Mouse (Mus musculus): ENCODE measurements at regions not wholly inside any gene's neighbourhood (a gene's known extent, or its start where the extent isn't known, plus 50 kb on each side); places are given as distances from the start of the nearest gene placed in this dataset.

DNA sequence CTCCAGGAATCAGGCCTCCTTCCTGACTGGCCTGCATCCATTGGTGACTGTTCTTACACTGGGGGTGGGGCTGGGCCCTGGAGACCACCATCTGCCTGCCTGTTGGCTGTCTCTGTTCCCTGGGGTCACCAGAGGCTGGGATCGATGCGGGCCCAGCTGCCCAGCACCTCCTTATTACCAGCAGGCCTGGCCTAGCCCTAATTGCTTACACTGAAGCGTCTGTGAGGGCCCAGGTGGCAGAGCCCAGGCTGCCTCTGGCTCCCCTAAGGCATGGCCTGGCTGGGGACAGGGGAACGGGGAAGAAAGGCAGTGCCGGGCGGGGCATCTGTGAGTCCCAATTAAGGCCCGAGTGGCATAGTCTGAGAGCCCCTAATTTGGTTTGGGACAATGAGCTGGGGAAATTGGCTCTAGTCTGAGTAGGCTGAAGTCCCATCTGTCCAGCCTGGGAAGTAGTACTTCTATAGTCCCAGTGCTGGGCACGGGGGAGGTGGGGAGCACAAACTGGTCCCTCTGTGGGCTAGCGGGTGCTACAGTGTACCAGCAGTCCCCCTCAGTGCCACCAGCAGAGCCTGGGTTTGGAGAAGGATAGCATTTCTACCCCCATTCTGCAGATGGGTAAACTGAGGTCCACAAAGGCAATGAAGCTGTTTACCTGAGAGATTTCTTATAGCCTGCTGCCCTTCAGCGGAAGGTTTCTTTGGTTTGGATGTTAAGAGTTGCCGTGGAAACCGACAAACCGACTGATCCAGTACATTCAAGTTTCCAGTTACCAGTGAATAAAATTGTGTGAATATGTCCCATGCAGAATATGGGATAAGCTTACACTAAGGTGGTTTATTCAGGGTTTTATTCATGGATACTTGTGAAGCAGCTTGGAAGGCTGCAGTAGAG is 121.6 kb downstream of the Mn1 start:
- 0 out of 2 replicates have a peak, but pooled peaks have one; percentile 10 for ATAC-seq
- Histone ChIP-seq H3K4me1 (ENCODE audit: control insufficient read depth, insufficient read depth, low read length) (no peaks in the 10 kb centered on the region; the same call in 1 of the 2 replicates), H3K27me3 (replicated peaks; ENCODE audit: control insufficient read depth, insufficient read depth, low read length) (no peaks in the 10 kb centered on the region), H3K9ac (ENCODE audit: low read depth, low read length) (no peak overlapping the region), H3K4me2 (ENCODE audit: low read depth, low read length) (no peak overlapping the region), H3K9me3 (ENCODE audit: control insufficient read depth, low read length) (no peaks in the 10 kb centered on the region), H3K27ac (ENCODE audit: low read length) (no peak overlapping the region), H3K4me3 (ENCODE audit: low read length) (no peak overlapping the region), H3K36me3 (ENCODE audit: control insufficient read depth, insufficient read depth, low read length) (no peaks in the 10 kb centered on the region)
- 72% methylated on average over 13 of the region's 13 CpGs for WGBS

DNA sequence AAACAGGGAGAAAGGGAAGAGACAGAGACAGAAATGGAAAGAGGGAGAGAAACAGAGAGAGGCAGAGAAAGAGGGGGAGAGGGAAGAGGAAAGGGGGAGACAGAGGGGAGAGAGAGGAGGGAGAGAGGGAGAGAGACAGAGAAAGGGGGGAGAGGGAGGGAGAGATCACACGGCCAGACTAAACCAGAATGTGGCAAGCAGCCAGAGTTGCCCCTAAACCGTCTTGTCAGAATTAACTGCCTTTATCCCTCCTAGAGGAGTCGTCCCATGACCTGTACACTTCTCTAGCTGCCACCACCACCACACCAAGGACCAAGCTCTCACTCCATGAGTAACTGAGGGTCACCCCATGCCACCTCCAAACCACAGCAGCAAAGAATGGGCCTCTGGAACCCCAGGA is 123.3 kb downstream of the Mn1 start:
- no peak overlapping the region for H3K27ac ChIP-seq (ENCODE audit: low read length)
- H3K9ac ChIP-seq (ENCODE audit: low read depth, low read length), result no peak overlapping the region
- no peaks in the 10 kb centered on the region for H3K9me3 ChIP-seq (ENCODE audit: control insufficient read depth, low read length)
- H3K4me1 ChIP-seq (ENCODE audit: control insufficient read depth, insufficient read depth, low read length), result no peaks in the 10 kb centered on the region; the same call in 1 of the 2 replicates
- H3K27me3 ChIP-seq (replicated peaks; ENCODE audit: control insufficient read depth, insufficient read depth, low read length), result no peaks in the 10 kb centered on the region
- no peak overlapping the region for H3K4me2 ChIP-seq (ENCODE audit: low read depth, low read length)
- H3K36me3 ChIP-seq (ENCODE audit: control insufficient read depth, insufficient read depth, low read length), result no peaks in the 10 kb centered on the region
- ATAC-seq, result no peak
- H3K4me3 ChIP-seq (ENCODE audit: low read length), result no peak overlapping the region
- 13% methylated on average over 3 of the region's 3 CpGs for WGBS

DNA sequence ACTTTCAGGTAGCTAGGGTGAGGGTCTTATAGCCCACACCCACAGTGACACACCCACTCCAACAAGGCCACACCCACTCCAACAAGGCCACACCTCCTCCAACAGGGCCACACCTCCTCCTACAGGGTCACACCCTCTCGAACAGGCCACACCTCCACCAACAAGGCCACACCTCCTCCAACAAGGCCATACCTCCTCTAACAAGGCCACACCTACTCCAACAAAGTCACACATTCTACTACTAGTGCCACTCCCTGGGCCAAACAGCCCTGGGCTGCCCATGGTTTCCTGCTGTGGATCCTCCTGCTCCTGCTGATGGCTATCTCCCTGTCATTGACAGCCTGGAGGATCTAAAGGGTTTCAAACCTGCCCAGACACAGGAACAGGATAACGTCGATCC is 124.9 kb downstream of the Mn1 start:
- WGBS, result 78% methylated on average over 3 of the region's 3 CpGs
- ATAC-seq, result 0 out of 2 replicates have a peak, but pooled peaks have one; percentile 46
- no peaks in the 10 kb centered on the region; the same call in 1 of the 2 replicates for H3K4me1 ChIP-seq (ENCODE audit: control insufficient read depth, insufficient read depth, low read length)
- H3K9ac ChIP-seq (ENCODE audit: low read depth, low read length), result no peak overlapping the region
- H3K27ac ChIP-seq (ENCODE audit: low read length), result no peak overlapping the region
- no peaks in the 10 kb centered on the region for H3K36me3 ChIP-seq (ENCODE audit: control insufficient read depth, insufficient read depth, low read length)
- no peaks in the 10 kb centered on the region for H3K27me3 ChIP-seq (replicated peaks; ENCODE audit: control insufficient read depth, insufficient read depth, low read length)
- H3K9me3 ChIP-seq (ENCODE audit: control insufficient read depth, low read length), result no peaks in the 10 kb centered on the region
- no peak overlapping the region for H3K4me2 ChIP-seq (ENCODE audit: low read depth, low read length)
- no peak overlapping the region for H3K4me3 ChIP-seq (ENCODE audit: low read length)

DNA sequence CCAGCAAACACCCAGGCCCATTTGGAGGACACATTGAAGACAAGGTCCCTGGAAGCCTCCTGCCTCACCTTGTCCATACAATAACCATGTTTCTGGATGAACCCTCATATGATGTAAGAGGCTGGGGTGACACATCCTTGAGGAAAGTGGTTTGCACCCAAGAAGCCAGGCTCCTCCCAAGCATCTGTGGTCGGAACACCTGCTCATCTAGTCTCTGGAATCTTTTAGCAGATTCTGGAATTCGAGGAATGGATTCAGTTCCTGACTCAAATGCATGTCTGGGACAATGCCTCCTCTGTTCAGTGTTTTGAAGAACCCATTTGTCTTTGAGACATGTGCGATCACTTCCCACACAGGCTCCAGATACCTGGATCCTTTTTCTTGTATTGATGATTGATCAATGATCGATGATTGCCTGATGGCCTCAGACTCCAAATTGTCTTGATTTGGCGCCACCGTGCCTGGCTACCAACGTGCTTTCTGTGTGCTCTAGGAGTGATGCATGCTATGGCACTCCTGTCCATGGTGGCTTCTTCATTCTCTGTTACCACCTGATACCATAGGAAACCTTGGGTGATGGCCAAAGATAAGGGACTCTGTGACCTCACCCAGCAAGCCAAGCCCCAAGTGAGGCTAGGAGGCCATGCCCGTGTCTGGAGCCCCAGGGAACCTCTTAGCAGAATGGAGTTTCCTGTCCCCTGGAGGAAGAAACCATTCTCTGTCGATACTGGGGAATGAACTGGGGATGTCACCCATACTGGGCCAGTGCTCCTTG is 126.7 kb downstream of the Mn1 start:
- Histone ChIP-seq H3K4me3 (ENCODE audit: low read length) (no peak overlapping the region), H3K27me3 (replicated peaks; ENCODE audit: control insufficient read depth, insufficient read depth, low read length) (no peaks in the 10 kb centered on the region), H3K27ac (ENCODE audit: low read length) (no peak overlapping the region), H3K4me2 (ENCODE audit: low read depth, low read length) (no peak overlapping the region), H3K36me3 (ENCODE audit: control insufficient read depth, insufficient read depth, low read length) (no peaks in the 10 kb centered on the region), H3K9me3 (ENCODE audit: control insufficient read depth, low read length) (no peaks in the 10 kb centered on the region), H3K9ac (ENCODE audit: low read depth, low read length) (no peak overlapping the region), H3K4me1 (ENCODE audit: control insufficient read depth, insufficient read depth, low read length) (no peaks in the 10 kb centered on the region; the same call in 1 of the 2 replicates)
- no peak for ATAC-seq
- WGBS, result 78% methylated on average over 9 of the region's 9 CpGs

DNA sequence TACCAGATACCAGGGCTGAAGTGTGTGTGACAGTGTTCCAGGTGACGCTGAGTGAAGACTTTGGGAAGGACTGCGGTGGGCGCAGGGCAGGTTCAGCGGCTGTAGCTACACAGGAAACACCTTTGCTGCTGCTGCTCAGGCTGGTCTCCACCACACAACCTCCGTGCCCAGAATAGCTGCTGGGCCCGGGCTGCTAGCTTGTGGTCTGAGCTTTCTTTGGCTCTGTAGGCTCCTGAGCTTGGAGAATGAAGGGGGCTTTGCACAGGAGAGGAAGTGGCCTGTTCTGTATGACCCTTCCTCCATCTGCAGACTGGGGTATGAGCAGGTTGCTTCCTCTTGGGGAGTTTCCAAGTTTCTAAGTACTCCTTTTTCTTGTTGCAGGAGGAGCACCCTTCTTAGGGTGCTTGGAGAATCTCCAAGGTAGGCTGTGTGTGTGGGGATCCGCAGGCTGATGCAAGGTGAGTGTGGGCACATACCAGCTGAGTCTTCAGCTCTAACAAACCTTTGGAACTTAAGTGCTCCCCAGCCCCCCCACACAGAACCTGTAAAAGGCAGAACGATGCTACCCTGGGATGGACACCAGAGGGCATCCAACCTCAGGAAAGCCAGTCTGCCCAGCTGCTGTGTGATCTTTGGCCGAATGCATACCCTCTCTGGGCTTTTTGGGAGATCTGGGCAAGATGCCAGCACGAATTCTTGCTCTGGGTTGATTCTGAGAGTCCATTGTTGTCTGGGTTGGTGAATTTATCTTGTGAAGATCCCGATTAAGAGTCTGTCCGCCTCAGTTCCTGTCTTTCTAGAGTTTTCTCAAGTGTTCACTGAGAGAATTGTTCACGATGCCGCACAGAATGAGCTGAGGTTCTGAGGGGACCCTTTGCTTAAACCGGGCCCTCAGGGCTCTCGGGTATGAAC is 136.6 kb downstream of the Mn1 start:
- no peaks in the 10 kb centered on the region for H3K9me3 ChIP-seq (ENCODE audit: control insufficient read depth, low read length)
- no peak overlapping the region for H3K4me2 ChIP-seq (ENCODE audit: low read depth, low read length)
- no peaks in the 10 kb centered on the region for H3K27me3 ChIP-seq (replicated peaks; ENCODE audit: control insufficient read depth, insufficient read depth, low read length)
- peaks cover 14% of the 10 kb centered on the region for H3K4me1 ChIP-seq (ENCODE audit: control insufficient read depth, insufficient read depth, low read length)
- no peaks in the 10 kb centered on the region for H3K36me3 ChIP-seq (ENCODE audit: control insufficient read depth, insufficient read depth, low read length)
- no peak overlapping the region for H3K4me3 ChIP-seq (ENCODE audit: low read length)
- no peak overlapping the region for H3K9ac ChIP-seq (ENCODE audit: low read depth, low read length)
- WGBS, result 72% methylated on average over 16 of the region's 16 CpGs
- ATAC-seq, result no peak
- H3K27ac ChIP-seq (ENCODE audit: low read length), result no peak overlapping the region

DNA sequence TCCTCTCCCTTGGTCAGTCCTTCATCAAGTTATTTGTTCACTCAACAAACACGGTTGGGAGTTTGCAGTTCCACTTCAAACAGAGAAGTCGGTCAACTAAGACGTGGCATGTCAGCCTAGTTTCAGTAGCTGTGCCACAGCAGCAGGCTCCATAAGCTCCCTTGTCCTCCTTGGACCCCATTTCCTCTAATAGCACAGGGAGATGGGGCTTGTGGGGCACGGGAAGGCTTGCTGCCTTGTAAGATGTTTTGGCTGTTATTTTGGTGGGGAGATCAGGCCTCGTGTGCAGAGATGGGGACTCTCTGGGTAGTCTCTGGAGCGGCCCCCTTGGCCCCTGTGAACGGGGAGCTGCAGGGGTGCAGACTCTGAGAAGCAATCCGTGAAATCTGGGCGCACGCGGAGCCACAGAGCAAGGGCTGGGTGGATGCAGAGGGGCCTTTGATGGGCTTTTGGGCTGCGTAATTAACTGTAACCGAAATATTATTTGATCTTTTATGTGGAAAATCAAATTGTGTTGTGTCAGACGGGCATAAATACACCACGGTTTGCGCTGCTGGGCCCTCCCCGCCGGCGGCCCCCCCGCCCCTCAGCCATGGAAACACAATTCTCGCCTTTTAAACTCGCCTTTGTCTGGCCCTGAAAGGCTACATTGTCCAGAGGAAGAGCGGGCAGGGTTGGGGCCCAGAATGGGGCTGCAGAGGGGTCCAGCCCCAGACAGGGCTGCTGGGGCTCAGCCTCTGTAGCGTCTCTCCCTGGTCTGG is 137.6 kb downstream of the Mn1 start:
- no peak overlapping the region for H3K4me3 ChIP-seq (ENCODE audit: low read length)
- no peaks in the 10 kb centered on the region for H3K36me3 ChIP-seq (ENCODE audit: control insufficient read depth, insufficient read depth, low read length)
- 26% methylated on average over 24 of the region's 24 CpGs for WGBS
- no peaks in the 10 kb centered on the region for H3K9me3 ChIP-seq (ENCODE audit: control insufficient read depth, low read length)
- H3K9ac ChIP-seq (ENCODE audit: low read depth, low read length), result peak overlapping the region; percentile 34; the same call in 1 of the 2 replicates
- ATAC-seq, result 0 out of 2 replicates have a peak, but pooled peaks have one; percentile 16
- peaks cover 14% of the 10 kb centered on the region for H3K4me1 ChIP-seq (ENCODE audit: control insufficient read depth, insufficient read depth, low read length)
- H3K27ac ChIP-seq (ENCODE audit: low read length), result no peak overlapping the region
- H3K27me3 ChIP-seq (replicated peaks; ENCODE audit: control insufficient read depth, insufficient read depth, low read length), result no peaks in the 10 kb centered on the region
- H3K4me2 ChIP-seq (ENCODE audit: low read depth, low read length), result no peak overlapping the region

DNA sequence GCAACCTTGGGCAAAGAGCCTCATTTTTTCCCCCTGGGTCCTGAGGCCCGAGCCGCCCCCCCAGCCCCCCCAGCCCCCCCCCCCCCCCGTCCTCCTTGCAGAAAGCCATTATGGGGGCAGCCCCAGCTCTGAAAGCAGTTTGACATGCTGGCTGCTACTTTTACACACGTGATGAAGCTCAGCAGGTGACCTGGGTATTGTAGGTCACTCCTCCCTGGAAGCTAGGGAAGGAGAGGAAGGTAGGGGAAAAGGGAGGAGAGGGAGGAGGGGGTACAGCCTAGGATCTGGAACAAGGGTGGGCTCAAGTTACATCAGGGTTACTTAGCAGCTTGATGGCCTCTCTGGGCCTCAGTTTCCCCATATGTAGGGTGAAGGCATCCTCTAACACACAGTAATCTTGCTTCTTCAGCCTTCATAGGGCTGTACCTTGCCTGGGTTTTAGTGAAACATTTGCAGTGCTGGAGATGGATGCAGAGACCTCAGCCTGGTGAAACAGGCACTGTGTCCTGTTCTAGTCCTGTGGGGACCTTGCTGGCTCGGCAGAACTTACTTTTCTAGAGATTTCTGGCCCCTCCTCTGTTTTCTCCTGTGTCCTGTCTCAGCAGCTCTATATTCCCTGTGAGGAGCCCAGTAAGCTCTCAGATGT is 138.3 kb downstream of the Mn1 start:
- no peak overlapping the region for H3K4me2 ChIP-seq (ENCODE audit: low read depth, low read length)
- no peak for ATAC-seq
- peak overlapping the region; percentile 42; the same call in 1 of the 2 replicates for H3K27ac ChIP-seq (ENCODE audit: low read length)

DNA sequence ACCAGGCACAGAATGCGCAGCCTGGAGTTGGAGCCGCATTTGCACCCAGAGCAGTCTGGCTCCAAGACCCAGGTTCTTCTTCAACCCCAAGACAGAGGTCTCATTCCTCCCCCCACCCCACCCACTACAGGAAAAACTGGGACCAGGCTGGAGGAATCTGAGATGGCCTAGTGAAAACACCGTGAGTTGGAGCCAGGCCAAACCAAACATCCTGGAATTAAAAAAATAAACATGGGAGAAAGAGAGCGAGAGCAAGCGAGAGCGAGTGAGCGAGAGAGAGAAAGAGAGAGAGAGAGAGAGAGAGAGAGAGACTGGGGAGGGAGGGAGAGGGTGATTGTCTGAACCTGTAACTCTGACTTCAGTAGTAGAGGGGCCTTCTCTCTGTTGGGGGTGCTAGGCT is 138.8 kb downstream of the Mn1 start:
- H3K4me2 ChIP-seq (ENCODE audit: low read depth, low read length), result no peak overlapping the region
- 26% methylated on average over 7 of the region's 7 CpGs for WGBS
- peak overlapping the region; percentile 42; the same call in 1 of the 2 replicates for H3K27ac ChIP-seq (ENCODE audit: low read length)
- H3K9ac ChIP-seq (ENCODE audit: low read depth, low read length), result no peak overlapping the region
- no peaks in the 10 kb centered on the region for H3K9me3 ChIP-seq (ENCODE audit: control insufficient read depth, low read length)
- peaks cover 14% of the 10 kb centered on the region for H3K4me1 ChIP-seq (ENCODE audit: control insufficient read depth, insufficient read depth, low read length)
- H3K4me3 ChIP-seq (ENCODE audit: low read length), result no peak overlapping the region
- no peaks in the 10 kb centered on the region for H3K36me3 ChIP-seq (ENCODE audit: control insufficient read depth, insufficient read depth, low read length)
- peak; percentile 60; the same call in 1 of the 2 replicates for ATAC-seq
- no peaks in the 10 kb centered on the region for H3K27me3 ChIP-seq (replicated peaks; ENCODE audit: control insufficient read depth, insufficient read depth, low read length)

More for the DNA sequence above, 138.3 kb downstream of the Mn1 start:
- no peaks in the 10 kb centered on the region for H3K9me3 ChIP-seq (ENCODE audit: control insufficient read depth, low read length)
- H3K27me3 ChIP-seq (replicated peaks; ENCODE audit: control insufficient read depth, insufficient read depth, low read length), result no peaks in the 10 kb centered on the region
- peak overlapping the region; percentile 34; the same call in 1 of the 2 replicates for H3K9ac ChIP-seq (ENCODE audit: low read depth, low read length)
- no peaks in the 10 kb centered on the region for H3K36me3 ChIP-seq (ENCODE audit: control insufficient read depth, insufficient read depth, low read length)
- peaks cover 14% of the 10 kb centered on the region for H3K4me1 ChIP-seq (ENCODE audit: control insufficient read depth, insufficient read depth, low read length)
- WGBS, result 9% methylated on average over 4 of the region's 5 CpGs
- no peak overlapping the region for H3K4me3 ChIP-seq (ENCODE audit: low read length)

Measured in intestine, embryonic 16.5 days (tissue).